Mouse (Mus musculus) layer of hippocampus, adult 9-10 months (tissue): ENCODE measurements around the gene Cstf1.

Experiments
- DNase-seq: peaks from one replicate; pipeline ENCODE4 v3.0.0; 2022; ENCODE audit warnings: low spot score

The Cstf1 gene

GRCm38 (mm10) chr2:172416876-172417275 is 46.4 kb downstream of the Cstf1 start:
- no peak for DNase-seq

- DNase-seq = no peak
Observed at GRCm38 (mm10) chr2:172418208-172418607, 47.7 kb downstream of the Cstf1 start.

GRCm38 (mm10) chr2:172430609-172431008 is 60.1 kb downstream of the Cstf1 start:
- DNase-seq = no peak
